Comparison of ENCODE assay signal across 11 mouse cellular contexts in genomic region chr8:77451466-77452382, GRCm38 (mm10).
DNase-seq lines count a peak whose midpoint lies in the region; ATAC-seq and TF ChIP-seq lines count a peak whose summit lies in the region.
"Had no signal": no experiment of that assay in that cellular context is flagged by ENCODE, and none has a peak within 500 bp of the region (broad histone marks: within the 10 kb centered on the region; RNA-seq: fewer than 3 reads in every experiment).

No protein-coding gene starts in this region.

- peak; percentile 79 for ATAC-seq in inflammation-experienced regulatory T-cells, adult 6 months
- ATAC-seq in hindbrain, postnatal 0 days, result no peak

- H3K36me3 ChIP-seq in ES-E14 (ENCODE audit: control insufficient read depth, insufficient read depth, low read length, poor library complexity, severe bottlenecking), result peaks cover 15% of the 10 kb centered on the region
- H3K36me3 ChIP-seq in hindbrain, postnatal 0 days (ENCODE audit: insufficient read depth, low read length), result no peaks in the 10 kb centered on the region

- H3K4me3 ChIP-seq in ES-E14 (ENCODE audit: insufficient read depth in 1 of 2, low read depth in 1 of 2, low read length in 2 of 2, poor library complexity in 1 of 2, severe bottlenecking in 1 of 2), result no peak overlapping the region
- H3K4me3 ChIP-seq in hindbrain, postnatal 0 days (ENCODE audit: low read length), result no peak overlapping the region
- H3K4me3 ChIP-seq: liver, embryonic 13.5 days; midbrain, embryonic 12.5 days had no signal

- H3K27me3 ChIP-seq in hindbrain, postnatal 0 days (ENCODE audit: insufficient read depth, low read length), result no peaks in the 10 kb centered on the region
- H3K27me3 ChIP-seq: liver, embryonic 13.5 days; midbrain, embryonic 12.5 days had no signal

- TF ChIP-seq CTCF in hindbrain, postnatal 0 days (IDR thresholded peaks at IDR 0.05; ENCODE audit: low read depth), result no peak

- H3K4me1 ChIP-seq in ES-E14 (ENCODE audit: control insufficient read depth in 2 of 2, insufficient read depth in 2 of 2, low read length in 2 of 2, poor library complexity in 1 of 2), result no peaks in the 10 kb centered on the region
- no peaks in the 10 kb centered on the region for H3K4me1 ChIP-seq in hindbrain, postnatal 0 days (ENCODE audit: insufficient read depth, low read length)
- H3K4me1 ChIP-seq: midbrain, embryonic 12.5 days had no signal

- DNase-seq in spleen, adult 12 weeks (ENCODE audit: low spot score), result peak; percentile 17
- no peak for DNase-seq in spleen, postnatal 14 days (ENCODE audit: low spot score in 2 of 2)
- no peak for DNase-seq in ES-E14 (ENCODE audit: low read depth, low spot score)
- peak; percentile 38 for DNase-seq in thymus, postnatal 14 days
- DNase-seq in ovary, postnatal 36 days (ENCODE audit: low spot score), result no peak
- no peak for DNase-seq in hindbrain, postnatal 0 days (ENCODE audit: low spot score)
- DNase-seq: cerebellum, adult 9-11 months; heart, postnatal 14 days; liver, embryonic 13.5 days had no signal

- WGBS in hindbrain, postnatal 0 days, result 92% methylated on average over 21 of the region's 21 CpGs

- in situ Hi-C loops in ES-E14 (cut with MboI; ENCODE audit: low sequenced_read_pairs in 2 of 2, unreplicated experiment in 2 of 2), result no loop called here

- no peak overlapping the region for H3K27ac ChIP-seq in ES-E14 (ENCODE audit: insufficient read depth, low read depth, low read length, poor library complexity, severe bottlenecking)
- H3K27ac ChIP-seq in hindbrain, postnatal 0 days, result no peak overlapping the region
- H3K27ac ChIP-seq: liver, embryonic 13.5 days; midbrain, embryonic 12.5 days had no signal

- H3K9me3 ChIP-seq in ES-E14 (ENCODE audit: control insufficient read depth, insufficient read depth, low read depth, low read length), result peaks cover 29% of the 10 kb centered on the region
- peaks cover 3% of the 10 kb centered on the region; the same call in 1 of the 2 replicates for H3K9me3 ChIP-seq in hindbrain, postnatal 0 days (ENCODE audit: low read length)
- H3K9me3 ChIP-seq: liver, embryonic 13.5 days had no signal

- H3K4me2 ChIP-seq in hindbrain, postnatal 0 days (ENCODE audit: low read depth, low read length), result no peak overlapping the region
- H3K4me2 ChIP-seq: liver, embryonic 13.5 days; midbrain, embryonic 12.5 days had no signal

- H3K9ac ChIP-seq in ES-E14 (ENCODE audit: insufficient read depth, low read depth, low read length, poor library complexity, severe bottlenecking), result no peak overlapping the region
- no peak overlapping the region for H3K9ac ChIP-seq in hindbrain, postnatal 0 days (replicated peaks; ENCODE audit: low read length)
- H3K9ac ChIP-seq: liver, embryonic 13.5 days; midbrain, embryonic 12.5 days had no signal

TF ChIP-seq in ES-E14, 5 proteins besides CTCF, POLR2A, EP300 and RAD21:
- no peak for TF ChIP-seq MAFK (IDR thresholded peaks at IDR 0.05; ENCODE audit: insufficient read depth, low read depth, low read length)
- TF ChIP-seq ZNF384 (IDR thresholded peaks at IDR 0.05; ENCODE audit: low read depth, low read length), result peak; percentile 73; the same call in 1 of the 2 replicates

Comparison
In these comparisons a context has a peak if more than half of its experiments do, and no peak if none do; other contexts are left out.
1. DNase-seq: peak in spleen, adult 12 weeks (single experiment) and thymus, postnatal 14 days (single experiment); none in spleen, postnatal 14 days (0 of 2), ES-E14 (single experiment), ovary, postnatal 36 days (single experiment) and hindbrain, postnatal 0 days (single experiment).